Mouse (Mus musculus): ENCODE data around the gene Olfr53.
"Not testable (repeated sequence)": the region's sequence is repeated elsewhere in the genome, so short reads cannot be mapped to it uniquely, and the experiment has no call there.

Gene Olfr53

GRCm38 (mm10) chr7:140646152-140646551 is at the start of gene Olfr53:
Gene Olfr53, plus strand, starts transcription at chr7:140646452.
- DNase-seq (ENCODE audit: low spot score), result no peak

DNA sequence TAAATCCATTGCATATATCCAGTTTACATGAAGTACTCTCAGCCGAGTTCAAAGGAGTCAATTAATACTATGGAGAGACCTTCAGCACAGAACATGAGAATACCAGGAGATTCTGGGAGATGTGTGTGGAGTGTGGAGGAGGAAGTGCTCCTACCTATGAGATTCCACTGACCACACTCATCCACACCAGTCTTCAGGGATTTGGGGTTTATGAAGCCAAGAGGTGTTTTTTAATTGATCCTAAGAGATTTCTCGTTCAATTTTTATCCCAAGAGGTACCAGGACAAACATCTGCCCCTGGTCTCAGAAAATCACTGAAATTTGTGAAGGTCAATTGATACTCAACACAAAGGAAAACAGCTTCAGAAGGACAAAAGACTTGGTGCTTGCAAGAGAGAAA is 45.3 kb upstream of the Olfr53 start, which contains the start of gene Olfr46:
Olfr46 (plus strand) TSS at position 301 of the 400 bp plus-strand sequence.
- not testable (repeated sequence) for DNase-seq (ENCODE audit: low spot score)

DNA sequence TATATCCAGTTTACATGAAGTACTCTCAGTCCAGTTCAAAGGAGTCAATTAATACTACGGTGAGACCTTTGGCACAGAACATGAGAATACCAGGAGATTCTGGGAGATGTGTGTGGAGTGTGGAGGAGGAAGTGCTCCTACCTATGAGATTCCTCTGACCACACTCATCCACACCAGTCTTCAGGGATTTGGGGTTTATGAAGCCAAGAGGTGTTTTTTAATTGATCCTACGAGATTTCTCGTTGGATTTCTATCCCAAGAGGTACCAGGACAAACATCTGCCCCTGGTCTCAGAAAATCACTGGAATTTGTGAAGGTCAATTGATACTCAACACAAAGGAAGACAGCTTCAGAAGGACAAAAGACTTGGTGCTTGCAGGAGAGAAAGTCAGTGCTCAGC is 17.6 kb upstream of the Olfr53 start, which contains the start of gene Olfr61:
Olfr61 (plus strand) TSS at position 301 of the 400 bp plus-strand sequence.
- DNase-seq (ENCODE audit: low spot score), result not testable (repeated sequence)

DNA sequence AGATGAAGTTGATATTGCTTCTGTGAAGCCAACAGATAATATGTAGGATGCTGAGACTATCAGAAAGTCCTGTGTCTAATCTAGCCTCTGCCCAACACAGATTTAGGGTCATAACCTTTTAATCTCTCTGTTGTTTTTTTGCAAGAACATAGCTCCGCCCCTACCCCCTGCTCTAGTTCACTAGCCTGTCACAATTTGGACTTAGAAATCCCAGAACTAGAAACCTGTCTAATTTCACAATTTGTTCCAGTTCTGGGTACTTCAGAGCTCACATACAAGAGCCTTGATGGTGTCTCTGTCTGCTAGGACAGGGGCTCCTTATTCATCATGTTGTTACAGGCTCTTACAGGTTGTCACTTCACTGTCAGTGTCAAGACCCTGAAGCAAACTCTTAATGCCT is 15.7 kb upstream of the Olfr53 start:
- DNase-seq (ENCODE audit: low spot score), result no peak

- no peak for DNase-seq (ENCODE audit: low spot score)
These were observed 13.4 kb downstream of the Olfr53 start, which contains the start of gene Olfr539 for GRCm38 (mm10) chr7:140659630-140660029. Gene Olfr539, plus strand, starts transcription at chr7:140659930.

DNA sequence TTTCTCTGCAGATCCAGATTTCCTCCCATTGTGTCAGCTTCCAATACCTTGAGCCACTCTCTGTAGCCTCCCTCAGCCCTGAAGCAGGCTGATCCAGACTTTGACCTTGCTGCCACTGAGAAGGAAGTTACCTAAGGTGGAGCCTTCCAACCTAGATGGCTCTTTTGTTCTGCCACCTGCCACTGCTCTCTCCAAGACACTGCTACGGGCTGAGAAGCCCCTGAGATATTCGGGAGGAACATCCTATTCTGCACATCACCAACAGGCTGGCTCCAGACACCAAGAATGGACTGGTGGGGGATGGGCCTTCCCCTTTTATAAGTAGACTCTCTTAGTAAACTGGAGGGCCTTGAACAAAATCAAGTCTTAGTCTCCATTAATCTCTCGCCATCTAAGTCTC is 24.4 kb downstream of the Olfr53 start:
- DNase-seq (ENCODE audit: low spot score), result not testable (repeated sequence)

- DNase-seq (ENCODE audit: low spot score), result no peak
These were observed 29.6 kb downstream of the Olfr53 start for GRCm38 (mm10) chr7:140675863-140676262.

DNA sequence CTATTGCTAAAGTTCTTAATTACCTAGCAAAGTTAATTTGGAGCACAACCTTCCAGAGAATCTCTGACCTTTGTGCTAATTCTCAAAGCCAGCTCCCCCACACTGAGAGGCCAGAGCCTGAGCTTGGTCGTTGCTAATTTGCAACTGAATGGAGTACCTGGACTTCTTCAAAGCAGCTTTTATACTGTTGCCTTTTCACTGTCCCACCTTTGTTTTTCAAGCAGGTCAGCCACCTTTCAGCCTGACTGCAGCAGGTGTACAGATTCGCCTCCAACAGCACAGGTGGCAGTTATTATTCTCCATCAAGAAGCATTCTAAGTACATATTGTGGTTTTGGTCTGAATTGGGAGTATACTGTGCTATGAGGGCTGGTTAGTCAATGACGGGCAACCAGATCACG is 33.3 kb downstream of the Olfr53 start:
- DNase-seq (ENCODE audit: low spot score), result not testable (repeated sequence)

DNA sequence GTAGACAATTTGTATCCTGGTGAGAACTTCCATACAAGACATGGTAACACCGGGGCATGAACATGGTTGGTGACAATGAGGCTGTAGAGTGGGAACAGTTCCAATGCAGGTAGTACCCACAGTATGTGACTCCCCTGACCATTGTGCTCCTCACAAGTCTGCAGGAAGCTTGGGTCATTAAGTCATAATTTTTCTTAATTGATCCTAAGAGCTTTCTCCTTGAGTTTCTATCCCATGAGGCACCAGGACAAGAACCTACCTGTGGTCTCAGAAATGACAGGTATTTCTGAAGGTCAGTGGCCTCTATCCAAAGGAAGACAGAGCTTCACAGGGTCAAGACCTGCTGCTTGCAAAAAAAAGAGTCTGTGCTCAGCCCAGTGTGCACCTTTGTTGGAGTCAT is 35.4 kb downstream of the Olfr53 start, which contains the start of gene Olfr45:
Olfr45 (plus strand) TSS at position 301 of the 400 bp plus-strand sequence.
- no peak for DNase-seq (ENCODE audit: low spot score)

- no peak for DNase-seq (ENCODE audit: low spot score)
These were observed 50.7 kb downstream of the Olfr53 start, which contains the start of gene Olfr541 for GRCm38 (mm10) chr7:140696967-140697366. Gene Olfr541, plus strand, starts transcription at chr7:140697267.

Data from lung, postnatal 25 days (tissue).